Mouse (Mus musculus) adrenal gland, postnatal 25 days (tissue): Measurements from ENCODE around the gene Ankdd1a. TPM values are rescaled to one million over a fixed set of nuclear protein-coding genes. Genes with fewer than 3 reads are reported as not detected.
A peak's percentile ranks its signal among the peaks of the same experiment; 100 is the strongest.

Source experiments
- DNase-seq: peaks from one replicate; pipeline ENCODE4 v3.0.0; 2021; ENCODE audit warnings: mixed read lengths
- total RNA-seq: library from RNA; stranded (reverse); gene quantifications from 2 replicates; pipeline ENCODE4 v1.2.3, GENCODE M21; 2021

Ankdd1a gene
- total RNA-seq, 1 experiment from 2014 or later: 3.5 TPM

- DNase-seq: no peak
Measured at GRCm38 (mm10) chr9:65502146-65502545, 17.8 kb downstream of the Ankdd1a start.

- DNase-seq: no peak
Measured at GRCm38 (mm10) chr9:65492851-65493250, 27.1 kb downstream of the Ankdd1a start.

- DNase-seq: no peak
Measured at GRCm38 (mm10) chr9:65492351-65492750, 27.6 kb downstream of the Ankdd1a start.

GRCm38 (mm10) chr9:65491476-65491875 is 28.5 kb downstream of the Ankdd1a start:
- DNase-seq: no peak

- DNase-seq: no peak
Measured at GRCm38 (mm10) chr9:65480071-65480470, 39.9 kb downstream of the Ankdd1a start.

GRCm38 (mm10) chr9:65479158-65479557 is 40.8 kb downstream of the Ankdd1a start:
- no peak for DNase-seq

- no peak for DNase-seq
Measured at GRCm38 (mm10) chr9:65472769-65473168, 47.2 kb downstream of the Ankdd1a start.

GRCm38 (mm10) chr9:65467686-65468085 is 52.3 kb downstream of the Ankdd1a start:
- DNase-seq: peak; percentile 16

GRCm38 (mm10) chr9:65465241-65465640 is 54.8 kb downstream of the Ankdd1a start:
- DNase-seq: no peak

GRCm38 (mm10) chr9:65464161-65464560 is 55.8 kb downstream of the Ankdd1a start:
- peak; percentile 77 for DNase-seq

- no peak for DNase-seq
Measured at GRCm38 (mm10) chr9:65462544-65462943, 57.4 kb downstream of the Ankdd1a start.

- DNase-seq: peak; percentile 98
Measured at GRCm38 (mm10) chr9:65460732-65461442, 59.1 kb downstream of the Ankdd1a start, which contains the start of gene Spg21. Gene Spg21, plus strand, starts transcription at chr9:65460947.

GRCm38 (mm10) chr9:65460198-65460597 is 59.8 kb downstream of the Ankdd1a start:
- no peak for DNase-seq

GRCm38 (mm10) chr9:65458975-65459374 is 61.0 kb downstream of the Ankdd1a start:
- no peak for DNase-seq

- DNase-seq: no peak
Measured at GRCm38 (mm10) chr9:65447951-65448350, 72.0 kb downstream of the Ankdd1a start.

GRCm38 (mm10) chr9:65444692-65445091 is 75.3 kb downstream of the Ankdd1a start:
- DNase-seq: no peak

Other genes with a start within 250 kb of the Ankdd1a start
- gene Clpx, start 225.9 kb downstream of the Ankdd1a start, total RNA-seq: 57.3 and 57.5 TPM in 2 replicates
- 16.1 and 19.0 TPM in 2 replicates for gene Pdcd7, start 174.1 kb downstream of the Ankdd1a start, total RNA-seq
- gene Ubap1l, start 159.2 kb downstream of the Ankdd1a start, total RNA-seq: 0.90 TPM in 1 of 2 replicates, not detected in the other
- 0.43 TPM in 1 of 2 replicates, not detected in the other for gene Kbtbd13, start 128.5 kb downstream of the Ankdd1a start, total RNA-seq
- 9.6 and 15.9 TPM in 2 replicates for gene Rasl12, start 121.7 kb downstream of the Ankdd1a start, total RNA-seq
- gene Slc51b, start 97.2 kb downstream of the Ankdd1a start, total RNA-seq: not detected in 2 replicates
- 16.9 and 20.1 TPM in 2 replicates for gene Mtfmt, start 84.4 kb downstream of the Ankdd1a start, total RNA-seq
- gene Spg21, start 59.2 kb downstream of the Ankdd1a start, total RNA-seq: 42.3 and 54.8 TPM in 2 replicates
- 58.2 and 64.5 TPM in 2 replicates for gene Plekho2, start 59.8 kb upstream of the Ankdd1a start, total RNA-seq
- gene Pif1, start 67.0 kb upstream of the Ankdd1a start, total RNA-seq: 1.1 and 1.6 TPM in 2 replicates
- gene Rbpms2, start 109.5 kb upstream of the Ankdd1a start, total RNA-seq: 51.5 and 63.3 TPM in 2 replicates
- 90.9 and 131 TPM in 2 replicates for gene Oaz2, start 147.8 kb upstream of the Ankdd1a start, total RNA-seq